Mouse (Mus musculus) neural tube, embryonic 11.5 days (tissue): ENCODE data around the gene Pmpca. TPM values are rescaled to one million over a fixed set of nuclear protein-coding genes. Genes with fewer than 3 reads are reported as not detected.
A peak's percentile ranks its signal among the peaks of the same experiment; 100 is the strongest.

Experiments
- ATAC-seq: fragments of 200-750 bp; cut with Nextera tagmentation; 2 replicates; pipeline ENCODE4 v1.8.0; 2017; ENCODE audit warnings: moderate number of reproducible peaks, mild to moderate bottlenecking, moderate TSS enrichment, moderate library complexity; ENCODE audit not compliant: insufficient read depth, low FRiP score, low TSS enrichment
- DNase-seq: peaks from one replicate; pipeline ENCODE4 v3.0.0-alpha.2; 2015; ENCODE audit warnings: low spot score
- H3K27ac ChIP-seq: fragments of 300-500 bp; sonication (generic); 2 replicates; pipeline ENCODE4 v1.5.1; 2014; ENCODE audit warnings: low read depth, mild to moderate bottlenecking, low read length
- H3K27me3 ChIP-seq: fragments of 300-500 bp; sonication (generic); 2 replicates; pipeline ENCODE4 v1.6.1; 2014; ENCODE audit warnings: mild to moderate bottlenecking, low read length, mixed read lengths; ENCODE audit not compliant: control insufficient read depth, insufficient read depth
- H3K36me3 ChIP-seq: fragments of 300-500 bp; sonication (generic); 2 replicates; pipeline ENCODE4 v1.6.1; 2014; ENCODE audit warnings: mild to moderate bottlenecking, low read length, moderate library complexity, mixed read lengths; ENCODE audit not compliant: control insufficient read depth, insufficient read depth
- H3K4me1 ChIP-seq: fragments of 300-500 bp; sonication (generic); 2 replicates; pipeline ENCODE4 v1.6.1; 2014; ENCODE audit warnings: low read length, mixed read lengths; ENCODE audit not compliant: control insufficient read depth, insufficient read depth
- H3K4me2 ChIP-seq: fragments of 300-500 bp; sonication (generic); 2 replicates; pipeline ENCODE4 v1.6.1; 2014; ENCODE audit warnings: low read depth, mild to moderate bottlenecking, moderate library complexity
- H3K4me3 ChIP-seq: fragments of 300-500 bp; sonication (generic); 2 replicates; pipeline ENCODE4 v1.5.1; 2014; ENCODE audit warnings: low read depth, low read length
- H3K9ac ChIP-seq: fragments of 300-500 bp; sonication (generic); 2 replicates; pipeline ENCODE4 v1.6.1; 2014; ENCODE audit warnings: mild to moderate bottlenecking, low read length
- H3K9me3 ChIP-seq: fragments of 300-500 bp; sonication (generic); 2 replicates; pipeline ENCODE4 v1.6.1; 2016; ENCODE audit warnings: low read length; ENCODE audit not compliant: control insufficient read depth
- WGBS: fragments of 180-500 bp; shearing (Covaris S2); extraction: QIAGEN DNeasy Blood & Tissue Kit; methylation state at CpG from one replicate; pipeline ENCODE4 v1.1.7; 2014; 5-methylcytosine and 5-hydroxymethylcytosine counted together
- polyA plus RNA-seq: library from polyadenylated mRNA; unstranded; fragments of >200 nt; fragmentation: Nextera tagmentation; extraction: Ambion mirVana; gene quantifications from 2 replicates; pipeline ENCODE4 v1.2.1, GENCODE M21; 2014

Gene Pmpca
- polyA plus RNA-seq, 1 experiment from 2014 or later: 117 TPM

DNA sequence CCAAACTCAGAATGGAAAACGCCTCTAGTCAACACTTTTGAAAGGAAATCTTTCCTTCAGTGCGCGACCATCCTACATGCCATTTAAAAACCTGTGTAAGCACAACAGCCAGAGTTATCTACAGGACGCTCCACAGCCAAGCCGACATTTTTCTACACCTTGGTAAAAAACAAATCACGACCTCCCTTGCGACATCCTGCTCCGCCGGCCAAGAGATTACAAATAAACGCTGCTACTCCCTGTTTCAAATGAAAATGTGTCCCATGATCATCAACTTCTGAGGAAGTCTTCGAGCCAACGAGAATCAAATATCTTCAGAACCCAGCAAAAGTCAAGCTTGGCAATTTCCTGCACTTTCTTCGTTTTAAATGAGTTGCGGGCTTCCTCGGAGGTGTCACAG, 55.2 kb downstream of the Pmpca start:
- Histone ChIP-seq H3K27ac (no peak overlapping the region), H3K4me2 (peak overlapping the region; percentile 70), H3K4me1 (peaks cover 13% of the 10 kb centered on the region), H3K9me3 (no peaks in the 10 kb centered on the region), H3K27me3 (no peaks in the 10 kb centered on the region), H3K9ac (peak overlapping the region; percentile 80), H3K4me3 (peak overlapping the region; percentile 84), H3K36me3 (peaks cover 17% of the 10 kb centered on the region)
- 6% methylated on average over 15 of the region's 15 CpGs for WGBS
- no peak for ATAC-seq
- no peak for DNase-seq

DNA sequence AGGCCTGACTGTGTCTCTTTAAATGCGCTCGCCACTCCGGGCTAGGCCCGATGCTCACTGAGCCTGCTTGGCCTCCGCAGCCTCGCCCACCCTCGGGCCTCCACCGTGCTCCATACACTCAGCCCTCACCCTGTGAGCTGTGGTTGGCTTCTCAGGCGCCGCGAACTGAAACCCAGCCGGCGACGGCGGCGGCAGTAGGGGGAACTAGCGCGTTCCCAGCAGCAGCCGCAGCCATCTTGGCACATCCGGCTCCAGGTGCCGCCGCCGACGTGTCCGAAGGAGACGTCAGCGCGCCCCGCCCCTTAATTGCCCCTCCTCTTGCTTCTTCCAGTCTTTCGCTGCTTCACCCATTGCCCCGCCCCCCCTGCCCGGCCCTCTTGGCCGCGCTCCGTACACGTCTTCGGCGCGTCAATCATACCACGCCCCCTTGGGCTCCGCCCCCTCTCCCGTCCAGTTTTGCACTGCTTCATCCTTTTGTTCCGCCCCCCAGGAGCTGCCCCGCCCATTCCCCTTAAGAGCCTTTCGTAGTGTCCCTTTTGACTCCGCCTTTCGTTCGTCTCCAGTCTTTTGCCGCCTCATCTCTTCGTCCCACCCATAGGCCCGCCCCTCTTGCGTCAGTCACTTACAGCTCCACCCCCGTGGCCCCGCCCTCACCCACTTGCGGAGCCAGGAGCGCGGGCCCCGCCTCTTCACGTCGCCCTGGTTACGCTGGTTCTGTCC, 56.0 kb downstream of the Pmpca start, which contains the start of gene Sec16a:
Gene Sec16a, minus strand, starts transcription at position 271 of the 720 bp plus-strand sequence.
- peak within 1 kb of the TSS; percentile 82 for H3K27ac ChIP-seq
- peaks cover 13% of the 10 kb centered on the region for H3K4me1 ChIP-seq
- peaks cover 13% of the 10 kb centered on the region for H3K36me3 ChIP-seq
- peak; percentile 100 for DNase-seq
- no peaks in the 10 kb centered on the region for H3K9me3 ChIP-seq
- H3K27me3 ChIP-seq: no peaks in the 10 kb centered on the region
- peak within 1 kb of the TSS; percentile 84 for H3K4me3 ChIP-seq
- peak; percentile 91 for ATAC-seq
- peak within 1 kb of the TSS; percentile 74 for H3K4me2 ChIP-seq
- H3K9ac ChIP-seq: peak within 1 kb of the TSS; percentile 80
- WGBS: under 1% methylated on average over 60 of the region's 61 CpGs

DNA sequence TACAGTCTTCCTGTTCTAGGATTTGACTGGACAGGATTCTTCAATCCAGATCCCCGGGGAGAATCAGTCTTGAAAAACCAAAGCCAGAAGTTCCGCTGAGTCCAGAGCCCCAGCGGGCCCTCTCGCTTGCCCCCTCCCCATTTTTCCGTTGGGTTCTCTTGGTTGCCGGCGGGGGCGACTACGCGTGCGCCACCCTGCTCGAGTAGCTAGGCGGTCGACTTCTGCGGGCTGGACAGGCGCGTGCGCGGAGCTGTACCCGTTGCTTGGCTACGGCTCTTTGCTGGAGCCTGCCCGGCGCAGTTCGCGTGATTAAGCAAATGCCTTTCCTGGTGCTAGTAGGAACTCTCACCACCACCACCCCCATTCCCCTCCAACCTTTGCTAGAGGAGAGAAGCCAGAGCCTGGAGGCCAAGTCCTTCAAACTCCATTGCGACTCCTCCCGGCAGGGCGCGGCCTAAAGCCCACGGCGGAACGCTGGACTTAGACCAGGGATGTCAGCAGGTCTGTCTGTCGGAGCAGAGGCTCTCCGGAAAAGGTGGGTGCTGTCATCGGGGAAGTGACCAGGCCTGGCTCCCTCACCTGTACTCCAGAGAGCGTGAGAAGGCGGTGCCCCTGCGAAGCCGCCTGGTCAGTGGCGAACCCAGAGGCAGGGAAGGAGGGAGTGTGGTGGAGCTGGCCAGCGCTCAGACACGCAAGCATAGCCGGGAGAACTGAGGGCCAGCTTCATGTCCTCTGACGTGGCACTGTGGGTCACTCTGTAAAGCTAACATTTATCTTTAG, 56.7 kb downstream of the Pmpca start:
- H3K27me3 ChIP-seq: no peaks in the 10 kb centered on the region
- H3K36me3 ChIP-seq: peaks cover 7% of the 10 kb centered on the region
- H3K27ac ChIP-seq: peak overlapping the region; percentile 82
- peak overlapping the region; percentile 74 for H3K4me2 ChIP-seq
- no peaks in the 10 kb centered on the region for H3K9me3 ChIP-seq
- WGBS: under 1% methylated on average over 44 of the region's 44 CpGs
- H3K4me1 ChIP-seq: peaks cover 13% of the 10 kb centered on the region
- peak; percentile 86 for ATAC-seq
- peak overlapping the region; percentile 41 for H3K9ac ChIP-seq
- DNase-seq: peak; percentile 95
- peak overlapping the region; percentile 84 for H3K4me3 ChIP-seq

DNA sequence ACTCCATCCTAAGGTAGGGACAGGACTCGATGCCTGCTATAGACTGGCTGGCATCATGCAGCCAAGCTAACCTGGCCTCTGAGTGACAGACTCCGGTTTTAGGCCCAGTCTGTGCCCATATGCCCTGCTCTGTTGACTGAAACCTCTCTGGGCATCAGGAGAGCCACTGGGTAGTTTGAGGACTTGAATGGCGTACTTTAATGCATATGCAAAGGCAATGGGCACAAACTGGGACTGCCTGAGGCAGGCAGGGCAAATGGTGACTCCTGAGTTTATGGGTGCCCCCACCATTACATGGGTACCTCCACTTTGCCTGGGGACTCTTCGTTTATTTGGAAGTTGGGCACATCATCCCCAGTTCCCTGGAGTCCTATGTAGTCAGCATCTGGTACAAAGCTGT, 57.5 kb downstream of the Pmpca start:
- Histone ChIP-seq H3K27me3 (no peaks in the 10 kb centered on the region), H3K9ac (no peak overlapping the region), H3K4me3 (peak overlapping the region; percentile 84), H3K9me3 (no peaks in the 10 kb centered on the region), H3K4me2 (peak overlapping the region; percentile 74), H3K4me1 (peaks cover 13% of the 10 kb centered on the region), H3K36me3 (no peaks in the 10 kb centered on the region; the same call in 1 of the 2 replicates), H3K27ac (no peak overlapping the region)
- WGBS: 84% methylated on average over 4 of the region's 4 CpGs
- no peak for ATAC-seq
- DNase-seq: no peak

Other genes with a start within 250 kb of the Pmpca start
- 19.6 and 25.3 TPM in 2 replicates for gene Lhx3, start 181.1 kb upstream of the Pmpca start, polyA plus RNA-seq
- 17.3 and 18.9 TPM in 2 replicates for gene Qsox2, start 151.8 kb upstream of the Pmpca start, polyA plus RNA-seq
- not detected in 2 replicates for gene Ccdc187, start 94.8 kb upstream of the Pmpca start, polyA plus RNA-seq
- 58.8 and 65.0 TPM in 2 replicates for gene Gpsm1, start 73.8 kb upstream of the Pmpca start, polyA plus RNA-seq
- gene Dnlz, start 37.2 kb upstream of the Pmpca start, polyA plus RNA-seq: 33.8 and 35.6 TPM in 2 replicates
- 0.41 and 1.4 TPM in 2 replicates for gene Card9, start 28.4 kb upstream of the Pmpca start, polyA plus RNA-seq
- gene Snapc4, start 8.7 kb upstream of the Pmpca start, polyA plus RNA-seq: 26.5 and 26.9 TPM in 2 replicates
- 126 and 145 TPM in 2 replicates for gene Entr1, start within 50 bp of the Pmpca start, polyA plus RNA-seq
- gene Inpp5e, start 19.9 kb downstream of the Pmpca start, polyA plus RNA-seq: 25.4 and 26.2 TPM in 2 replicates
- 40.2 and 40.5 TPM in 2 replicates for gene Sec16a, start 55.9 kb downstream of the Pmpca start, polyA plus RNA-seq
- gene Notch1, start 127.3 kb downstream of the Pmpca start, polyA plus RNA-seq: 56.9 and 60.4 TPM in 2 replicates
- gene Egfl7, start 190.7 kb downstream of the Pmpca start, polyA plus RNA-seq: 68.5 and 75.7 TPM in 2 replicates
- gene Gm20532, start 197.3 kb downstream of the Pmpca start, polyA plus RNA-seq: not detected in 2 replicates
- 6.8 and 7.5 TPM in 2 replicates for gene Agpat2, start 215.1 kb downstream of the Pmpca start, polyA plus RNA-seq
- 43.7 and 50.3 TPM in 2 replicates for gene Fam69b, start 239.1 kb downstream of the Pmpca start, polyA plus RNA-seq